Mouse (Mus musculus) spleen, adult 18-20 months (tissue): ENCODE measurements at regions not wholly inside any gene's neighbourhood (a gene's known extent, or its start where the extent isn't known, plus 50 kb on each side); places are given as distances from the start of the nearest gene placed in this dataset.
"Not testable (repeated sequence)": the region's sequence is repeated elsewhere in the genome, so short reads cannot be mapped to it uniquely, and the experiment has no call there.

Experiments used
- DNase-seq, 2 experiments: peaks; one replicate each; pipeline ENCODE4 v3.0.0; 2022; ENCODE audit warnings: mixed read lengths in 2 of 2

- DNase-seq, result no peak
Observed at GRCm38 (mm10) chr6:37748296-37748980, 122.2 kb upstream of the Trim24 start.

- no peak for DNase-seq
Observed at GRCm38 (mm10) chr6:37749016-37749415, 121.6 kb upstream of the Trim24 start.

GRCm38 (mm10) chr6:37750271-37750670, 120.3 kb upstream of the Trim24 start:
- no peak for DNase-seq

DNA sequence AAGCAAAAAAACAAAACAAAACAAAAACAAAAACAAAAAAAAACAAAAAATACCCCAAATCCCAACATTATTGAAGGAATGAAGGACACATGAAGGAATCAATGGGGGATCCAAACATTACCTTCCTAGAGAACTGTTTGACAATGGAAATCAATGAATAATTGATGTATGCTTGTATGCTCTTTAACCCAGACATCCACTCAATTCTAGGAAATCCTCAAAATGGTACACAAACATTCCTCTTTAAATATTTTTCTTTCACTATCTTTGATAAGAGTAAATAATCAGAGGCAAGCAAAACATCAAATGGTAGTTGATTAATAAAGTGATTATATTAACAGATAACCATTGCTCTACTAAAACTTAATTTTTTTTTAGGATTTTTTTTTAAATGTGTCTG, 118.9 kb upstream of the Trim24 start:
- no peak for DNase-seq

DNA sequence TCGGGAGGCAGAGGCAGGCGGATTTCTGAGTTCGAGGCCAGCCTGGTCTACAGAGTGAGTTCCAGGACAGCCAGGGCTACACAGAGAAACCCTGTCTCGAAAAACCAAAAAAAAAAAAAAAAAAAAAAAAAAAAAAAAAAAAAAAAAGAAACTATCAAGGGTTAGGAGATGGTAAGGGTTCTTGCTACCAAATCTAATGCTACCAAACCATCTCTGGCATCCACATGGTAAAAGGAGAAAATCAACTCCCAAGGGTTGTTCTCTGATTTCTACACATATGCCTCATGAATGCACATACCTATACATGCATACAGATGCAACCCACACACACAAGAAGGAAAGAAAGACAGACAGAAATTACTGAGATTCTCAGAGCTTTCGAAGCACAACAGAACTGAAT, 109.6 kb upstream of the Trim24 start:
- not testable (repeated sequence) for DNase-seq

DNA sequence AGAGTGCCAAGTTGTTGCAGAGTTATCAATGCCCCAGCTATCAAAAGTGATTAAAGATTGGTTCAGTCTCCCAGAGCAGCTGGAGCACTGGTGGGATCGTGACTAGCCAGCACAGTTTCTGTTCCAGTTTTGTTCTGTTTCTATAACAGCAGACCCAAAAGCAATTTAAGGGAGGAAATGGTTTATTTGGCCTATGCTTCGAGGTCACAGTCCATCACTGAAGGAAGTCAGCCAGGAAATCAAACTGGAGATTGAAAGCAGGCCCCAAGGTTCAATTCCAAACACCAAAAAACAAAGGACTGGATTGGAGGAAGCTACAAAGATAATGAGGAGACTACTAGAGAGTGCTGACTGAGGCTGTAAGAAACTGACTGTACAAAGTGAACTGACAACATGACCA, 107.6 kb upstream of the Trim24 start:
- no peak for DNase-seq

DNA sequence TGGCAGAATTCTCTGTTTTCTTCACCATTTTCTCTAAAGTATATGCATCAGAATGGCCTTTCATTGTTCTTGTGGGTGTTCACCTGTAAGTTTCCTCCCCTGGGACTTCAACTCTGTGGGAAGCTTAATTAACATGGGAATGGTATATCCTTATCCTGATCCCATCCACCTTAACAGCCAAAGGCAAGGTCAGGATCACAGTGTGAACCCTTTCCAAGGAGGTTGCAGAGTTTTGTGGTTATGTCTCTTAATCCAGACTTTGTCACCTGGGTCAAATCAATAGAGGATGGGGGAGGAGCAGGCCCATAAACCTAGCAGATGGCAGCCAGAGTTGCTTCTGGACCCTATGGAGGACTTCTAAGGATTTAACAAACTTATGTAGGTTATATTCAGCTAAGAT, 102.9 kb upstream of the Trim24 start:
- no peak for DNase-seq

DNA sequence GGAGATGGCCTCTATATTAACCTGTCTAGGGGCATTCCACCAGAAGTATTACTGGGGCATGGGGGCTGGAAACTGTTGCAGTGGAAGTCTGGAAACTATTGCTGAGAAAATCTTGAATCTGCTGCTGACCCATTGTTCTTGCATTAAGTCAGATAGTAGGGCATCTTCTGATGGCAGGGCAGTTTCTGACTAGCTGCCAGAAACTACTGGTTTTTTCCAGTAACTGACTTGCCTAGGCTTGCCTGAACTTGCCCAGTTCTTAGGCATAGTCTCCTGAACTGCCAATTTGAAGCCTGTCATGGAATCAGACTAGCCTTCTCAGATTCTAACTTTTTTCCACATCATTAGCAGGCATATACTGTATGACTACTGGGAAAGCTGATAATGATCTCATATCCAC, 97.3 kb upstream of the Trim24 start:
- DNase-seq, result no peak

GRCm38 (mm10) chr6:37775151-37775550, 95.5 kb upstream of the Trim24 start:
- DNase-seq, result no peak

GRCm38 (mm10) chr6:37779893-37780292, 90.7 kb upstream of the Trim24 start:
- no peak for DNase-seq

- DNase-seq, result no peak
Observed at GRCm38 (mm10) chr6:37781894-37782293, 88.7 kb upstream of the Trim24 start.

DNA sequence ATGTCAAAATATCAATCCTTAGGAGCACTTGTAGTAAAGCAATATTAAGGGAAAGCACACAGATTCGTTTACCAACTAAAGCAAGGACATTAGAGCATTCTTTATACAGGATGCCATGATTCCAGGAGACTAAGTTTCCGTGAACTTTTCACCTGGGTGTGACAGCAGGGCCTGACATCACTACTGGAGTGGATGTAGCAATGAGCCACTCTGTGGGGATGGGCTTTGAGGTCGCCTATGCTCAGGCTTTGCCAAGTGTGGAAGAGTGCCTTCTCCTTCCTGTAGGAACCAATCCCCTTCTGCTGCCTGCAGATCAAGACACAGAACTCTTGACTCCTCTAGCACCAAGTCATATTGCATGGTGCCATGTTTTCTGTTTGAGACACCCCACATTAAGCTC, 85.3 kb upstream of the Trim24 start:
- not testable (repeated sequence) for DNase-seq

DNA sequence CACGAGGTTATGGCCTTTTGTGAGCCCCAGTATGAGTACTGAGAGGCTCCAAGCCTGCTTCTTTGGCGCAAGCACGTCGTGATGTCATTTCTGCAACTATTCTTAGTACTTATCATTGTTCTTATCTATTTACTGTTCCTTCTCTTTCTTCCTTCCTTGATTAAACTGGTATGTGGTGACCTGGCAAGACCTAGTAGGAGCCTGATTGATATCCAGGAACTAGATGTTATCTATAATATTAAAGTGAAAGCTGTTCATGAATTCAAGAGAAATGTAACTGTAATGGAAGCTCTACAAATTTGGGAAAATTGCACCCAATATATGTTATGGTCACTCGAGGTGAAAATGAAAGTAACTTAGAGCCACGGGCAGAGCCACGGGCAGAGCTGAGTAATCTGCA, 84.9 kb upstream of the Trim24 start:
- DNase-seq, result no peak

GRCm38 (mm10) chr6:37787858-37788257, 82.8 kb upstream of the Trim24 start:
- not testable (repeated sequence) for DNase-seq

- no peak for DNase-seq
Observed at GRCm38 (mm10) chr6:37790878-37791277, 79.7 kb upstream of the Trim24 start.

DNA sequence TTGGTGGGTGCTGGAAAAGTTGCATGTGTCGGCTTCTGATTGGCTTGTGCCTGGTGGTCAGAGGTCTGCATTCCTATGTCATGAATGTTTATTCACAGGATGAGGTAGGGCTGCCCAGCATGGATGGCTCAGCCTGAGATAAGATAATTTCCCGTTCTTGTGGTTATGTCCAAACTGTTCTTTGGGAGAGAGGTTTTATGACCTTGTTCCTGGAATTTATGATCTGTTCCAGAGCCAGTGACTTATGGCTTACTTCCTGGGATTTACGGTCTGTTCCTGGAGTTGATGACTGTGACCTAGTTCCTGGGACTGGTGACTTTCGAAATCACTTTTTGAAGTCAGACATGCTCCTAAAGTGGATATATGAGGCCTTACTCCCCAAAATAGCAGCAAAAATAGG, 76.4 kb upstream of the Trim24 start:
- no peak for DNase-seq

DNA sequence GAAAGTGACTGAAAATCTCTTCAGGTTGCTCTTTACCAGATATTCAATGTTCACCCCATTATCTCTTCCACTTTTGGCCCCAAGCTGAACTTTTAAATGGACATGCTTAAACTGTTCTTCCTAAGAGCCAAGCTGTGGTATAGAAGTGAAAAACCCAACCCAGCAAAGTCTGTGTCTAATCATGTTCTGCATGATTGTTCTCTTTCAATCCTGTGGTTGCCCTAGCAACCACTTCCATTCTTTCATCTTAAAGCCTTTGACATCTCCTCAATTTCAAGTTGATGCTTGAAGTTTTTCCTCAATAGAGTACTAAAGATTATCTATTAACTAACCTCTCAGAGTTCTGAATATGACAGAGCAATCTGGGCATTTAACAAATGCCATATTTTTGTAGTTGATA, 75.6 kb upstream of the Trim24 start:
- DNase-seq, result no peak

- DNase-seq, result no peak
Observed at GRCm38 (mm10) chr6:37803231-37803630, 67.4 kb upstream of the Trim24 start.

DNA sequence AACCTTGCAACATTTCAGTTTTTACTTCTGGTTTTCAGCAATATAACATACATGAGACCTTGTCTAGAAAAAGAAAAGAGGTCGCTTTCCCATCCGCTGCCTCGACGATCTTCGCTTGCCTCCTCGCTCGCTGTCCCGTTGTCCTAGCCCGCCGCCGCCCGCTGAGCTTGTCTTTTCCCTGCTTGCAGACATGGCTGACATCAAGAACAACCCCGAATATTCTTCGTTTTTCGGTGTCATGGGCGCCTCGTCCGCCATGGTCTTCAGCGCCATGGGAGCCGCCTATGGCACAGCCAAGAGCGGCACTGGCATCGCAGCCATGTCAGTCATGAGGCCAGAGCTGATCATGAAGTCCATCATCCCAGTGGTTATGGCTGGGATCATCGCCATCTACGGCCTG, 64.7 kb upstream of the Trim24 start:
- DNase-seq, result not testable (repeated sequence)

DNA sequence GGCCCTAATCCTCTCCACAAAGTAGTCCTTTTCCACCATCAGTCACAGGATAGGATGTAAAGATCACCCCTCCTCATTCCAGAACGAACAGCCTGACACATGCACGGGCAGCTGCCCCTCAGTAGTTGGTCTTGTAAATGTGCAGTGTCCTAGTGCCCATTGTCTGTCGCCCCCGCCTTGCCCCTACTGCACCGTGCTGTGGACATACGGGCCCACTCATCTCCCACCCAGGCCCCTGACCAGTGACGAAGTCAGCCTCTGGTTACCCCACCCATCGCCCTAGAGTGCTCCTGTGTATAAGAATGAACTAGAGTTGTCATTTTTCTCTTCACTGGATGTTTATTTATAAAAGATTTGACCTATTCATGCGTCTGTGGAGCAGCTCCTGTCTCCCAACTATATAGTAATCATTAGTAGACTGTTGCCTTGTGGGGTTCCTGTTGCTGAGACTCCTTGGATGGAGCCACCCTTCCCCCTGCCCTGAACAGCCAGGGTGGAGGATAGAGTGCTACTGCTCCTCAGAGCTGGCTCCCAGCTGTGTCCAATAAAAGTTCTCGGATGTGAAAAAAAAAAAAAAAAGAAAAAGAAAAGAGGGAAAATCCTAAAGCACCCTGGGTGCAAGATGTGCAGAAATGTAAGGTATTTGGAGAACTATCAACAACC, 64.0 kb upstream of the Trim24 start:
- DNase-seq, result not testable (repeated sequence)

- not testable (repeated sequence) for DNase-seq
Observed at GRCm38 (mm10) chr6:37815218-37815617, 55.4 kb upstream of the Trim24 start.
